7 mouse cellular contexts compared by ENCODE assay signal in genomic region chr4:44168816-44169215, GRCm38 (mm10).
DNase-seq lines count a peak whose midpoint lies in the region; ATAC-seq and TF ChIP-seq lines count a peak whose summit lies in the region.

No protein-coding gene starts in this region.

- H3K27me3 ChIP-seq in limb, embryonic 14.5 days (ENCODE audit: control insufficient read depth, insufficient read depth, low read length), result no peaks in the 10 kb centered on the region

- H3K36me3 ChIP-seq in limb, embryonic 14.5 days (ENCODE audit: control insufficient read depth, insufficient read depth, low read length), result no peaks in the 10 kb centered on the region

- H3K4me1 ChIP-seq in limb, embryonic 14.5 days (ENCODE audit: control insufficient read depth, insufficient read depth, low read length), result peaks cover 26% of the 10 kb centered on the region

- H3K27ac ChIP-seq in limb, embryonic 14.5 days (replicated peaks; ENCODE audit: low read depth, low read length), result no peak overlapping the region

- H3K4me3 ChIP-seq in limb, embryonic 14.5 days (replicated peaks; ENCODE audit: low read length), result peak overlapping the region; percentile 44

- no peak overlapping the region for H3K9ac ChIP-seq in limb, embryonic 14.5 days (ENCODE audit: low read depth, low read length, severe bottlenecking)

- no peak for TF ChIP-seq POLR2A in limb, embryonic 14.5 days (IDR thresholded peaks at IDR 0.05; ENCODE audit: borderline replicate concordance, extremely low read depth, insufficient read depth, insufficient read length)

- DNase-seq in spleen, postnatal 36 days (ENCODE audit: low spot score in 2 of 2), result peak; percentile 35 to 43
- no peak for DNase-seq in spleen, postnatal 14 days (ENCODE audit: low spot score in 2 of 2)
- no peak for DNase-seq in limb, embryonic 14.5 days (ENCODE audit: low spot score)
- peak; percentile 54 for DNase-seq in thymus, postnatal 0 days (ENCODE audit: low spot score)
- DNase-seq in adrenal gland, postnatal 4 days (ENCODE audit: low spot score in 2 of 2), result no peak
- no peak for DNase-seq in left cerebral cortex, postnatal 10 days (ENCODE audit: extremely low spot score in 1 of 2, low spot score in 2 of 2)

- ATAC-seq in erythroid progenitor cell, adult 5-6 weeks (replicated peaks; ENCODE audit: low FRiP score, poor library complexity, severe bottlenecking), result 0 out of 2 replicates have a peak, but pooled peaks have one; percentile 5
- ATAC-seq in limb, embryonic 14.5 days (ENCODE audit: low FRiP score, low read depth), result no peak

- H3K4me2 ChIP-seq in limb, embryonic 14.5 days (replicated peaks; ENCODE audit: low read depth, low read length, severe bottlenecking), result peak overlapping the region; percentile 69

- 5% methylated on average over 7 of the region's 7 CpGs for WGBS in limb, embryonic 14.5 days

- intact Hi-C loops in left cerebral cortex, postnatal 10 days (cut with DNase I), result no loop called here

- H3K9me3 ChIP-seq in limb, embryonic 14.5 days (ENCODE audit: control insufficient read depth, low read length), result no peaks in the 10 kb centered on the region

Comparison
In these comparisons a context has a peak if more than half of its experiments do, and no peak if none do; other contexts are left out.
1. DNase-seq: peak in spleen, postnatal 36 days (2 of 2) and thymus, postnatal 0 days (single experiment); none in spleen, postnatal 14 days (0 of 2), limb, embryonic 14.5 days (single experiment), adrenal gland, postnatal 4 days (0 of 2) and left cerebral cortex, postnatal 10 days (0 of 2).